Mouse (Mus musculus): ENCODE results near the gene Ano2.

Ano2 gene

GRCm38 (mm10) chr6:126048206-126048605, 358.0 kb downstream of the Ano2 start:
- no peak for DNase-seq (ENCODE audit: low read depth, low spot score)

DNA sequence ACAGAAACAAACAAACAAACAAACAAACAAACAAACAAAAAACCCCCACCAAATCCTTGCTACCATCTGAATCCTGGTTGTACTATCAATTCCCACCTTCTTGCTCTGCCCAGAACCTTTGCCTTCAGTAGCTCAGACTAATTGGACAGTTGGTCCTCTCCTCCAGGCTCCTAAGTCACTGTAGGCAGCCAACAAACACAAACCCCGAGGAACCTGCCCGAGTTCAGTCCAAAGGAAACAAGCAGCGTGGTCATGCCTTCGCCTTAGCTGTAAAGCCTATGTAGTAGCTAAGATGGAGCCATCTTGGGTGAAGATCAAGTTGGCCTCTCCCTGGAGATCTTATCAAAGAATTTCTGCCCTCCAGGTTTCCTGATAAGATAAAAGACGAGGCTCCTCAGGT, 362.9 kb downstream of the Ano2 start:
- peak; percentile 15 for DNase-seq (ENCODE audit: low read depth, low spot score)

DNA sequence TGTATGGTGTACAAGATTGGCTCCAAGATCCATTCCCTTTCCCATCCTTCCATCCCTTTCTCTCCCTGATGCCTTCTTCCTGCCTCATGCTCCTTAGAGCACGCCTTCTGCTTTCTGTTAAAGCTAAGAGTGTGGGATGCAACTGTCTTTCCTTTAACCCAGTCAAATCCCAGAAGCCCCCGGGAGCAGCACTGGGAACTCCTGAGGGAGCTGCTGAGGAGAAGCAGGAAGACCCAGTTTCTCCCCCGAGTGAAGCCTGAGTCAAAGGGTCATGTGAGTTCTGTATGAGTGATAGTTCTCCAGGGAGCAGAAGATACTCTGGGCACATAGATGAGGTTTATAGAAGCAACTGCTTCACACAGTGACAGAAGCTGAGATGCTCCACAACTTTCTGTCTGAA, 367.5 kb downstream of the Ano2 start:
- DNase-seq (ENCODE audit: low read depth, low spot score), result no peak

GRCm38 (mm10) chr6:126080531-126080930, 390.3 kb downstream of the Ano2 start:
- no peak for DNase-seq (ENCODE audit: low read depth, low spot score)

GRCm38 (mm10) chr6:126086321-126086950, 396.2 kb downstream of the Ano2 start:
- no peak for DNase-seq (ENCODE audit: low read depth, low spot score)

DNA sequence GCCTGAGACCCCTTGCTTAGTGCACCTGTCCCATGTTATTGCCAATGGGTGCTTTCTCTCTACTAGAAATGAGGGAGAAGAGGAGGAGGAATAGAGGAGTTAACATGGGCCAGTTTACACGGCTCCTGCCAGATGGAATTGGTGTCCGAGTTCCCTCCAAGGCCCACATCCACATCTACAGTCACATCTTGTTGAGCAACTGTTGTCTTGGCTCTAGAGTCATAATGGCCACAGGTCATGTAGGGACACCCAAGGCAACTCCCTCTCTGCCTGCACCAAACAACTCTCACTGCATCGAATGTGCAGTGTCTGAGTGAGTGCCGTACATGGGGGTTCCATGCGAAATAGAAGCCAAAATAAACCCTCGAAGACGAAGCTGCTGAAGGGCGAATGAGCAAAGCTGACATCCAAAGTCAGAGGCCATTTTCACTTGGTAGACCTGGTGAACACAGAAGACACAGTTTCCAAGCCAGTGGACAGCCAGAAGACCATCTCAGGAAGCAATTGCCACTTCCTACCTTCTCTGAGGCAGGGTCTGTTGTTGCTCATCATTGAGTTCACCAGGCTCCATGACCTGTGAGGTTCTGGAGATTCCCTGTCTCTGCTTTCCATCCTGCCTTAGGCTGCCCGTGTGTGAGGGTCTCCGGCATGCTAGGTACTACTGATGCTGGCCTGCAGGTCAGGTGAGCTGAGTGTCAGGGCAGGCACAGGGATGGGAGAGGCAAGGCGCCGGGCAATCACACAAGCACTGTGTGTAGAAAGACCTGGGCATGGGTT, 398.5 kb downstream of the Ano2 start:
- DNase-seq (ENCODE audit: low read depth, low spot score), result no peak

Measured in brain, adult 2 months (tissue).